Mouse (Mus musculus): ENCODE measurements around the gene Cxcl3. TPM values are rescaled to one million over a fixed set of nuclear protein-coding genes. Genes with fewer than 3 reads are reported as not detected.

Cxcl3 gene
- not detected in 4 replicates for total RNA-seq (2023; ENCODE audit: inconsistent age)

GRCm38 (mm10) chr5:90785659-90786588, at the start of gene Cxcl3:
Cxcl3 (plus strand) TSS chr5:90786103.

GRCm38 (mm10) chr5:90759077-90760065, 26.5 kb upstream of the Cxcl3 start, which contains the start of gene Cxcl5:
Cxcl5 (plus strand) TSS chr5:90759360.

DNA sequence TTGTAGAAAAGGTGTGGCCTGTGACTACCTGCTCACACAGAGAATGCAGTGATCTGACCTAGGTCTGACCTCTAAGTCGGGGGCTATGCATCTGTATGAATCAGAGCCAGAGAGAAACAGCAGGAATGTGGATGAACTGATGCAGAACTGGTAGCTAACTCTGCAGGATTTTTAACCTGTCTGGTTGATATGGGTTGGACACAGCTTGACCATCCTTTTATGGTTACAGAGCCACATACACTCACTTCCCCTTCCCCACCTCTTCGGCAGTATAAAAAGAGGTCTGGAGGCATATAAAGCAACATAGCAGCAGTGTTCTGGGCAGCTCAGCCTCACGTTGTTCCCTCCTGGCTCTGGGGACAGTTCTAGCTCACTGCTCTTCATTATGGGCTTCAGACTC, 17.7 kb upstream of the Cxcl3 start, which contains the start of gene Ppbp:
Gene Ppbp, plus strand, starts transcription at position 301 of the 400 bp plus-strand sequence.

GRCm38 (mm10) chr5:90771880-90772653, 13.8 kb upstream of the Cxcl3 start, which contains the start of gene Pf4:
Pf4 (plus strand) TSS chr5:90772435.

DNA sequence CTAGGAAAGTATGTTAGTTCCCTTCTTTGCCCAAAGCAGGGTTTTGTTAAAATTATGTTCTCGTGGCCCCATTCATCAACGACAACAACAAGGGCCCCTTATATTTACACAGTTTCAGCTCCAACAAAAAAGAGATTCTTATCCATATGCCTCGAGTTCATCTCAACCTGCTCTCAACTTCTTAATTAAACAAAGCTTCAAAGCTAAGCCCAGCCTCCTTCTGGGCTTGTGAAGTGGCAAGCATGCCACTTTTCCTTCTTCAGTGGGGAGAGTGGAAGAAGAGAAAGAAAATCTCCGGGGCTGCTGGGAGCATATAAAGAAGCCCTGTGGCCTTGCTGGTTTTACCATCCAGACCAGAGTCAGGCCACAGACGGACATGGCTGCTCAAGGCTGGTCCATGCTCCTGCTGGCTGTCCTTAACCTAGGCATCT, 8.3 kb downstream of the Cxcl3 start, which contains the start of gene Cxcl15:
Gene Cxcl15, plus strand, starts transcription at position 340 of the 431 bp plus-strand sequence.

Other genes with a start within 250 kb of the Cxcl3 start
- gene 5830473C10Rik, start 225.0 kb upstream of the Cxcl3 start, total RNA-seq (2023; ENCODE audit: inconsistent age), result not detected in 4 replicates
- 2.4 to 4.6 TPM (median 3.2 TPM) in 4 replicates for gene Rassf6, start 145.4 kb upstream of the Cxcl3 start, total RNA-seq (2023; ENCODE audit: inconsistent age)
- gene Cxcl5, start 26.7 kb upstream of the Cxcl3 start, total RNA-seq (2023; ENCODE audit: inconsistent age), result not detected in 4 replicates
- gene Ppbp, start 17.6 kb upstream of the Cxcl3 start, total RNA-seq (2023; ENCODE audit: inconsistent age), result 2.0 to 2.9 TPM (median 2.7 TPM) in 4 replicates
- gene Pf4, start 13.7 kb upstream of the Cxcl3 start, total RNA-seq (2023; ENCODE audit: inconsistent age), result 1.8 to 4.0 TPM in 2 of 4 replicates, not detected in the others
- not detected in 4 replicates for gene Cxcl15, start 8.4 kb downstream of the Cxcl3 start, total RNA-seq (2023; ENCODE audit: inconsistent age)
- not detected in 4 replicates for gene Cxcl1, start 105.1 kb downstream of the Cxcl3 start, total RNA-seq (2023; ENCODE audit: inconsistent age)
- gene Cxcl2, start 117.8 kb downstream of the Cxcl3 start, total RNA-seq (2023; ENCODE audit: inconsistent age), result 0.48 to 0.67 TPM (median 0.55 TPM) in 3 of 4 replicates, not detected in the other
- 1.5 to 4.2 TPM (median 2.2 TPM) in 4 replicates for gene Mthfd2l, start 145.0 kb downstream of the Cxcl3 start, total RNA-seq (2023; ENCODE audit: inconsistent age)
- not detected in 4 replicates for gene Epgn, start 241.4 kb downstream of the Cxcl3 start, total RNA-seq (2023; ENCODE audit: inconsistent age)

All from B cell, adult (primary cell).